Mouse (Mus musculus) forebrain, embryonic 10.5 days (tissue): ENCODE results near the gene 2810459M11Rik. TPM values are rescaled to one million over a fixed set of nuclear protein-coding genes. Genes with fewer than 3 reads are reported as not detected.
A peak's percentile ranks its signal among the peaks of the same experiment; 100 is the strongest.

Experiments used
- DNase-seq: peaks from one replicate; pipeline ENCODE4 v3.0.0-alpha.2; 2017; ENCODE audit warnings: low spot score; ENCODE audit errors: extremely low spot score
- H3K27ac ChIP-seq: fragments of 300-500 bp; sonication (generic); 2 replicates; pipeline ENCODE4 v1.5.1; 2016; ENCODE audit warnings: mild to moderate bottlenecking
- H3K27me3 ChIP-seq: fragments of 300-500 bp; sonication (generic); 2 replicates; pipeline ENCODE4 v1.6.1; 2016; ENCODE audit warnings: mild to moderate bottlenecking; ENCODE audit not compliant: poor library complexity, severe bottlenecking
- H3K36me3 ChIP-seq: fragments of 300-500 bp; sonication (generic); replicated peaks from 2 replicates; pipeline ENCODE4 v1.6.1; 2016; ENCODE audit warnings: mild to moderate bottlenecking, moderate library complexity
- H3K4me1 ChIP-seq: fragments of 300-500 bp; sonication (generic); 2 replicates; pipeline ENCODE4 v1.6.1; 2016
- H3K4me3 ChIP-seq: fragments of 300-500 bp; sonication (generic); 2 replicates; pipeline ENCODE4 v1.5.1; 2016; ENCODE audit warnings: mild to moderate bottlenecking, moderate library complexity
- H3K9me3 ChIP-seq: fragments of 300-500 bp; sonication (generic); 2 replicates; pipeline ENCODE4 v1.6.1; 2016; ENCODE audit warnings: mild to moderate bottlenecking, moderate library complexity
- WGBS: fragments of 180-500 bp; shearing (Covaris S2); methylation state at CpG from one replicate; pipeline ENCODE4 v1.1.7; 2016; 5-methylcytosine and 5-hydroxymethylcytosine counted together
- polyA plus RNA-seq: library from polyadenylated mRNA; unstranded; fragments of >200 nt; fragmentation: Nextera tagmentation; extraction: Ambion mirVana; gene quantifications from 2 replicates; pipeline ENCODE4 v1.2.1, GENCODE M21; 2016

Gene 2810459M11Rik
- polyA plus RNA-seq, 1 experiment from 2014 or later: 0.22 TPM

- H3K27ac ChIP-seq: peak overlapping the region; percentile 84
- no peaks in the 10 kb centered on the region for H3K9me3 ChIP-seq
- WGBS: 12% methylated on average over 21 of the region's 21 CpGs
- H3K4me1 ChIP-seq: peaks cover 20% of the 10 kb centered on the region
- peak; percentile 93 for DNase-seq
- H3K36me3 ChIP-seq: no peaks in the 10 kb centered on the region
- no peaks in the 10 kb centered on the region for H3K27me3 ChIP-seq
- H3K4me3 ChIP-seq: peak overlapping the region; percentile 50
Observed at GRCm38 (mm10) chr1:86058856-86059769, 13.4 kb downstream of the 2810459M11Rik start.

- no peak for DNase-seq
- H3K4me3 ChIP-seq: no peak overlapping the region
- H3K9me3 ChIP-seq: peaks cover 4% of the 10 kb centered on the region
- H3K27ac ChIP-seq: no peak overlapping the region
- no peaks in the 10 kb centered on the region for H3K27me3 ChIP-seq
- peaks cover 13% of the 10 kb centered on the region for H3K36me3 ChIP-seq
- 90% methylated on average over 6 of the region's 6 CpGs for WGBS
- peaks cover 33% of the 10 kb centered on the region for H3K4me1 ChIP-seq
Observed at GRCm38 (mm10) chr1:86062523-86062922, 16.9 kb downstream of the 2810459M11Rik start.

- H3K9me3 ChIP-seq: peaks cover 4% of the 10 kb centered on the region
- 0% methylated on average over 47 of the region's 47 CpGs for WGBS
- DNase-seq: peak; percentile 88
- H3K27me3 ChIP-seq: no peaks in the 10 kb centered on the region
- H3K27ac ChIP-seq: peak within 1 kb of the TSS; percentile 97
- peak within 1 kb of the TSS; percentile 100 for H3K4me3 ChIP-seq
- H3K4me1 ChIP-seq: peaks cover 27% of the 10 kb centered on the region
- H3K36me3 ChIP-seq: peaks cover 24% of the 10 kb centered on the region
Observed at GRCm38 (mm10) chr1:86064271-86064991, 18.8 kb downstream of the 2810459M11Rik start, which contains the start of gene Psmd1. TSS of gene Psmd1 (plus strand) at chr1:86064387.

- H3K27ac ChIP-seq: no peak overlapping the region
- peaks cover 96% of the 10 kb centered on the region for H3K36me3 ChIP-seq
- H3K27me3 ChIP-seq: no peaks in the 10 kb centered on the region
- H3K4me3 ChIP-seq: no peak overlapping the region
- no peaks in the 10 kb centered on the region for H3K9me3 ChIP-seq
- 94% methylated on average over 2 of the region's 2 CpGs for WGBS
- no peak for DNase-seq
- H3K4me1 ChIP-seq: no peaks in the 10 kb centered on the region
Observed at GRCm38 (mm10) chr1:86076565-86076964, 30.9 kb downstream of the 2810459M11Rik start.

GRCm38 (mm10) chr1:86094413-86094812, 48.8 kb downstream of the 2810459M11Rik start:
- Histone ChIP-seq H3K36me3 (peaks cover 95% of the 10 kb centered on the region), H3K9me3 (no peaks in the 10 kb centered on the region), H3K4me1 (no peaks in the 10 kb centered on the region), H3K27ac (no peak overlapping the region), H3K4me3 (no peak overlapping the region), H3K27me3 (no peaks in the 10 kb centered on the region)
- 91% methylated on average over 7 of the region's 7 CpGs for WGBS
- DNase-seq: no peak

- WGBS: 100% methylated on average over 1 of the region's 1 CpGs
- no peaks in the 10 kb centered on the region for H3K9me3 ChIP-seq
- no peak overlapping the region for H3K27ac ChIP-seq
- no peaks in the 10 kb centered on the region for H3K4me1 ChIP-seq
- H3K36me3 ChIP-seq: peaks cover 37% of the 10 kb centered on the region
- DNase-seq: no peak
- H3K4me3 ChIP-seq: no peak overlapping the region
- H3K27me3 ChIP-seq: no peaks in the 10 kb centered on the region
Observed at GRCm38 (mm10) chr1:86105054-86105453, 59.4 kb downstream of the 2810459M11Rik start.

Other genes with a start within 250 kb of the 2810459M11Rik start
- gene Itm2c, start 151.6 kb upstream of the 2810459M11Rik start, polyA plus RNA-seq: 126 and 132 TPM in 2 replicates
- 0.30 and 0.87 TPM in 2 replicates for gene 4933407L21Rik, start 117.4 kb upstream of the 2810459M11Rik start, polyA plus RNA-seq
- not detected in 2 replicates for gene Gpr55, start 84.9 kb upstream of the 2810459M11Rik start, polyA plus RNA-seq
- gene Spata3, start 29.0 kb upstream of the 2810459M11Rik start, polyA plus RNA-seq: not detected in 2 replicates
- gene Psmd1, start 18.5 kb downstream of the 2810459M11Rik start, polyA plus RNA-seq: 244 and 249 TPM in 2 replicates
- gene Htr2b, start 66.1 kb downstream of the 2810459M11Rik start, polyA plus RNA-seq: 0.18 and 0.19 TPM in 2 replicates
- gene Gm21972, start 87.8 kb downstream of the 2810459M11Rik start, polyA plus RNA-seq: 0.20 TPM in 1 of 2 replicates, not detected in the other
- 38.4 and 38.7 TPM in 2 replicates for gene Armc9, start 108.9 kb downstream of the 2810459M11Rik start, polyA plus RNA-seq